Mouse (Mus musculus): ENCODE results near the gene Ssr4.
"Not testable (repeated sequence)": the region's sequence is repeated elsewhere in the genome, so short reads cannot be mapped to it uniquely, and the experiment has no call there.

Ssr4 gene

DNA sequence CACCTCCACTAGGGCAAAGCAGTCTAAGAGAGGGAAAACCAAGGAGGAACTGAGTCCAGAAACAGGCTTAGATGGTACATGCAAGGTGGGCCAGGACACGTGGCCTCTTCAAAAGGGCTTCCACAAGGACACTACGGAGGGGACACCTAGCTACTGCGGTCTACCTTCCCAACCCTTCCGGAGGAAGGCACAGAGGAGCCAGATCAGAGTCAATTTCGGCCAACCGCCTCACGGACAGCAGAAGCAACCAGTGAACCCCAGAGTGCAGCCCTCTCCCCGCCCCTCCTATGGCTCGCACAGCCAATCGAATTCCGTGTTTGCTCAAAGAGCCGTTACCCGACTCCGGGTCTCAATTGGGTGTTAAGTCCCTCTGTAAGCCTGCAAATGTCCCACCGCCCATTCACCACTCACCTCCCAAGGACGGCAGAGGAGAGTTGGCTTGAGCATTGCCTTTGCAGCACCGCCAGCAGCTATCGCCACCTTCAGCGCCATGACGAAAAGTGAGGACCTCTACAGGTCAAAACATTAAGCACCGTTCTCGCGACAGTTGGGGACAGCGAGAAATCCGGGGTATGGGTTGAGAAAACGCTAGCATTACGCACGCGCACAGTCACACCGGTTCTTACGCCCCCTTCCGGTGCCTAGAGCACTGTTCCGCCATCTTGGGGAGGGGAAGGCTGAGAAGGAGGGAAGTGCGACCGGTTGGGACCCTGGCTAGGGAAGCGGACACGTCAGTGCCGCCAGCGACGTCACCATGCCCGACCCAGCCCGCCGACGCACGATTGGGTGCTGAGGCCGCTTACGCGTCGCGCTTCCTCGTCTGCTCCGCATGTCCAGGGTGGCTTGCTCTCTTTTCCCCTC is at the start of gene Ssr4, which contains the start of gene Idh3g:
Gene Ssr4 (plus strand): TSS at position 665 of the 861 bp plus-strand sequence.
Gene Idh3g (minus strand): TSS at position 534 of the 861 bp plus-strand sequence.
- in situ Hi-C loops (cut with MseI, MboI): no loop called here

DNA sequence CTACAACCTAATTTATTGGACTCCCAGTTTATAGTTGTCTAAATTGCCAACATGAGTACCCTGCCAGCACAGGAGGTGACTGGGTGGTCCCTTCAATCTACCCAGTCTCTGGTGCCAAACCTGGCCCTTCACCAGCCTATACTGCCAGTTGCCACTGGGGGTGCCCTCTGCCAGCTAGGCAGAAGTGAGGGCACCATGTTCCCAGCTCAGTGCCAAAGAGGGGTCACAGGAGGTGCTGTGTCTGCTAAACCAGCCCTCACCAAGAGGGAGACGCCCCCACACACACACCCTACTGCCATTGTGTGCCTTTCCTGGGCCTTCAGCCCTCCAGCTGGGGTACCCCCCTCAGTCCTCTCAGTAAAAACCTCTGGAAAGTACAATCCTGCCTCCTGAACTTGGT is 48.7 kb upstream of the Ssr4 start:
- in situ Hi-C loops (cut with MseI, MboI): no loop called here

DNA sequence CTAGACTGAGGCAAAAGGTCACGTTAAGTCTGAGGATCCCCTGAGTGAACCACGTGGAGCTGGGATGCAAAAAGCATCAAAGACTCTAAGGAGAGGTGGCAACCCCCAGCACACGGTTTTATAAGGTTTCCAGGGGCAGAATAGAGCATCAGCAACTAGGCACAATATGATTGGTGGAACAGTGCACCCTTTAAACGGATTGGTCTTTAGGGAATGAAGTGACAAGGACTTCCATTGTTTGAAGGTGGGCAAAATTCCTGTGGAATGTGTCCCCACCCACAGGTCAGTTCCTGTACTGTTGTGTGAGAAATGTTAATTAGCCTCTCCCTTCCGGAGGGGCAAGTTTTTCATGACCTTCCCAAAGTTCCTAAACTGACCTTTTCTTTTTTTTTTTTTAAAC is 47.7 kb upstream of the Ssr4 start:
- in situ Hi-C loops (cut with MseI, MboI): no loop called here

DNA sequence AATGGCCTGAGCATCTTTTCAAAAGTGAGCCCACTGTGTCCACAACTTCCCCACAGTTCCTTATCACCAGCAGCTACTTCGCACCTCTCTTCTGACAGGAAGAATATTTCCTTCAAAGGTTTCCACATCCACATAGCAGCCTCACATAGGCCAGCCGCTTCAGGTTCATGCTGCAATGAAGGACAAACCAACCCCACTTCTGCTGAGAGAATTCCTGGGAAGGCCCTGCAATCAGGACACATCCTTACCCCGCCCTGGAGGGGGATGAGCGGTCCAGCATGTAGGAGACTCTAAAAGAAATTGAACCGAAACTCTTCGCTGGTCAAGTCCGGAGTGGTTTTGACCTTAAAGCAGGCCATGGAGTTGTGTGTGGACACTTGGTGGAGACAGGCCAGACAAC is 47.0 kb upstream of the Ssr4 start:
- in situ Hi-C loops (cut with MseI, MboI): not testable (repeated sequence)

DNA sequence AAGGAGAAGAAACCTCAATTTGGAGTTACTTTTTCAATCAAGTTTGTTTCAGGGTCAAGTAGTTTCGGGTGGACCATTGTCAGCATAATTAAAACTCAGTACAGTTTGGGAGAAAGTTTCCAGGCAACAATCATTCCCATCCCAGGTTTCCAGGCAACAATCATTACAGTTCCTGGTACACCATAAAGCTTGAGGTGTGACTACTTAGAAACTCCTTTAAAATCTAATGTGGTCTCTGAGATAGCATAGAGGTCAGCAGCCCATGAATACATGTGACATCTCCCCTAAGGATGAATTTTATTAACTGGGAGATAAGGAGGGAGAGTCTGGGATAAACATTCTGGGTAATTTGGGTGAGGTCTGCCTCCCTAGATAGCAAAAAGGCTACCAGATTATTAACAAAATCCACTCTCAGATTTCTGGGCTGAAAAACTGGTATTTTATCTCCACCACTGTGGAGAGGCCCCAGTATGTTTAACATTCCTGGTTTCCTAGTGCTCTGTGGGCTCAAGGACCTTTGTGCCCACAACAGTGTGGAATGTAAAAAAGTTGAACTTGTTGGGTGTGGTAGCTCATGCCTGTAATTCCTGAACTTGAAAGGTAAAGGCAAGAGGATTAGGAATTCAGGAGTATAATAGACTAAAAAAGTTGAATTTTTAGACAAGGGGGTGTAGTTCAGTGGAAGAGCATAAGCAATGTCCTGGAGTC is 41.9 kb upstream of the Ssr4 start:
- in situ Hi-C loops (cut with MseI, MboI): no loop called here

DNA sequence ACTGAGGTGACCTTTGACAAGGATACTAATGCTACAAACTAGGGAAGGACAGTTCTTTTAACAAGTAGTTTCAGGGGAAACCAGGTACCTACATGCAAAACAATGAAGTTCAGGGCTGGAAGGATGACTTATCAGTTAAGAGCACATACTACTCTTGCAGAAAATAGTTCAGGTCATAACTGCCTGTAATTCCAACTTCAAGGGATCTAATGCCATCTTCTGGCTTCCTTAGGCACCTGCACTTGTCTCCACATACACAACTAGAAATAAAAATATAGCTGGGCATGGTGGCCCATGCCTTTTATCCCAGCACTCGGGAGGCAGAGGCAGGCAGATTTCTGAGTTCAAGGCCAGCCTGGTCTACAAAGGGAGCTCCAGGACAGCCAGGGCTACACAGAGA is 37.9 kb upstream of the Ssr4 start:
- in situ Hi-C loops (cut with MseI, MboI): no loop called here

DNA sequence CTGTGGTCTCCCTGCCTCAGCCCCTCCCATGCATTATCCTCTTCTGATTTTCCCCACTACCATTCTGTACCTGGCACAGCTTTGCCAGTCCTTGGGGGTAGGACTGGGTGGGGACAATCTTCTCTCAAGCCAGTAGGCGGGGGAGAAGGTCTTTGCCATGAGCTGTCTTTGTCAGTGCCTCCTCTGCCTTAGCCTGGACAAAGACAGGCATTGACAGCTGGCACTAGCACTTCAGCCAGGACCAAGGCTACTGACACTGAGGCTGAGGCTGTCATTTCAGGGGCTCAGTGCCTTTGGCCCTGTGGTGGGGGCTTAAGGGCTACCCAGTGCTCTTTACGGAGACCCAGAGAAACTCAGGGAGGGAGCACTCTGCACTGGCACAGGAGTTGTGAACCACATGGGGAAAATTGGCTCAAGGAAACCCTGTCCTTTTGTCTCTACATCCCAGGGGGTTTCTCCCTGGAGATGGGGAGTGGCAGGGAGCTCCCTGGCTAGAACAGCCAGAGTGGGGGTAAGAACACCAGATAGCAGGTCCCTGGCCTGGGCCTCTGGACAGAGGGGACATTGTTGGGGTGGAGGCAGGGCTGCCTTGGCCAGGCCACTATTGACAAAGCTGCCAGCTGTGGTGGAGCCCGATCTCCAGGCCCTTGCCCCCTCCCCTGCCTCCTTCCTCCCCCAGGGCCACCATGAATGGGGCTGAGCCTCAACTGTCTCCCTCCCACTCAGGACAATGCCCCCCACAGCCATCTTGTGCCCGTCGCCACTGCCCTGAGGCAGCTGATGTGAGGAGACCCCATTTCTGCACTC is 30.3 kb upstream of the Ssr4 start, which contains the start of gene Plxnb3:
Gene Plxnb3 (plus strand): TSS at position 757 of the 807 bp plus-strand sequence.
- in situ Hi-C loops (cut with MseI, MboI): no loop called here

DNA sequence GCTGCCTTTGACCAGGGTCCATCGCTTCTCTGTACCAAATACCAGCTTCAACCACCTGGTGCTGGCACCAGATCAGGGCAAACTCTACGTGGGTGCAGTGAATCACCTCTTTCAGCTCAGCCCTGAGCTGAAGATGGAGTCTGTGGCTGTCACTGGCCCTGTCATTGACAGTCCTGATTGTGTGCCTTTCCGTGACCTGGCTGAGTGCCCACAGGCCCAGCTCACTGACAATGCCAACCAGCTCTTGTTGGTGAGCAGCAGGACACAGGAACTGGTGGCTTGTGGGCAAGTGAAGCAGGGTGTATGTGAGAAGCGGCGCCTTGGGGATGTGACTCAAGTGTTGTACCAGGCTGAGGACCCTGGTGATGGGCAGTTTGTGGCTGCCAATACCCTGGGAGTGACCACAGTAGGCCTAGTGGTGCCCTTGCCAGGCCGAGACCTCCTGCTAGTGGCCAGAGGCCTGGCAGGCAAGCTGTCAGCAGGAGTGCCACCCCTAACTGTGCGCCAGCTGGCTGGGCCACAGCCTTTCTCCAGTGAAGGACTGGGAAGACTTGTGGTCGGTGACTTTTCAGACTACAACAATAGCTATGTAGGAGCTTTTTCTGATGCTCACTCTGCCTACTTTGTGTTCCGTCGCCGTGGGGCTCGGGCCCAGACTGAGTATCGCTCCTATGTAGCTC is 28.1 kb upstream of the Ssr4 start:
- in situ Hi-C loops (cut with MseI, MboI): no loop called here

DNA sequence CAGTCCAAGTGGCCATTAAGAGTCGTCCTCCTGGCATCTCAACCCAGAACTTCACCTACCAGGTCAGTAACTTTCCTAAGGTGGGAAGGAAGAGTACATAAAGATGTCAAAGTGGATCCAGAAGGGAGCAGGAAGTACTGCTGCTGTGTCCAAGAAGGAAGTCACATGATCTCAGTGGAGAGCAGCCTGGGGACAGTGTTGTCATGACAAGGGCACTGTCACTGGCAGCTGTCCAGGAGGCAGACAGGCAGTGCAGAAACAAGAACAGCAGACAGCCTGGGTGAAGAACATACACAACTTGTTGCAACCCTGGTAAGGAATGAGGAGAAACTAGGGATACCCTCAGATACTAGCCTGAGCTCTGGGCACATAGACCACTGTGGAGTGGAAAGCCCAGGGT is 21.5 kb upstream of the Ssr4 start:
- in situ Hi-C loops (cut with MseI, MboI): no loop called here

DNA sequence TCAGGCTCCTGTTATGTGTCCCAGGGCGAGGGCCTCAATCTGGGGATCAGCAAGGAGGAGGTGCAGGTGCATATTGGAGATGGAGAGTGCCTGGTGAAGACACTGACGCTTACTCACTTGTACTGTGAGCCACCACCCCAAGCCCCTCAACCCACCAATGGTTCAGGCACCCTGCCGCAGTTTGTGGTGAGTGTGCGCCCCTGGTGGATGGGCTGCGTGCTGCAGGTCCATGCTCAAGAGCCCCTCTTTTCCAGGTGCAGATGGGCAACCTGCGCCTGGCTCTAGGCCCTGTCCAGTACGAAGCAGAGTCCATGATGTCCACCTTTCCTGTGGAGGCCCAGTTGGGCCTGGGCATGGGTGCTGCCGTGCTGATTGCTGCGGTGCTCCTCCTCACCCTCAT is 19.6 kb upstream of the Ssr4 start:
- in situ Hi-C loops (cut with MseI, MboI): no loop called here

DNA sequence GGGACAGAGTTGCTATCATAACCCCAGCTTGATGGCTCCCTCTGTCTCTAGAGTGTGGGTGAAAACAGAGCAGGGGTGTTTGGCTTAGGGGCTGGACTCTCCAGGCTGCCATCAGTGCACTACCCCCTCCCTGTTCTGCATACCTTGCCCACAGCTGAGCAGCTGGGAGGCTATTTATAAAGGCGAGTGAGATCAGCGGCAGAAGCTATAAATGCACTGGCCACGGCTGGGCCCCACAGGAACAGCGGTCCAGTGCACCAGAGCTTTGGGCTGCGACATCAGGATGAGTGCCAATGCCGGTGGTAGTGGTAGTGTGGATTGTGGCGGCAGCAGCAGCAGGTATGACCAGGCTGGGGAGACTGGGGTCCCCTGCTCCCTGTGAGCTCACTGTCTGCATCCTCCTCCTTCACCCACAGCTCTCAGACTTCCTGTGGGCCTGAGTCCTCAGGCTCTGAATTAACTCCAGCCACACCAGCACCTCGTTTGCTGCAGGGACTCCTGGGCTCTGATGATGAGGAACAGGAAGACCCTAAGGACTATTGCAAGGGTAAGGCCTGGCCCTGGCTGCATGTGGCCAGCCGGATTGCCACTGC is 12.6 kb upstream of the Ssr4 start, which contains the start of gene Srpk3:
Gene Srpk3 (plus strand): TSS at position 238 of the 593 bp plus-strand sequence.
- in situ Hi-C loops (cut with MseI, MboI): no loop called here

DNA sequence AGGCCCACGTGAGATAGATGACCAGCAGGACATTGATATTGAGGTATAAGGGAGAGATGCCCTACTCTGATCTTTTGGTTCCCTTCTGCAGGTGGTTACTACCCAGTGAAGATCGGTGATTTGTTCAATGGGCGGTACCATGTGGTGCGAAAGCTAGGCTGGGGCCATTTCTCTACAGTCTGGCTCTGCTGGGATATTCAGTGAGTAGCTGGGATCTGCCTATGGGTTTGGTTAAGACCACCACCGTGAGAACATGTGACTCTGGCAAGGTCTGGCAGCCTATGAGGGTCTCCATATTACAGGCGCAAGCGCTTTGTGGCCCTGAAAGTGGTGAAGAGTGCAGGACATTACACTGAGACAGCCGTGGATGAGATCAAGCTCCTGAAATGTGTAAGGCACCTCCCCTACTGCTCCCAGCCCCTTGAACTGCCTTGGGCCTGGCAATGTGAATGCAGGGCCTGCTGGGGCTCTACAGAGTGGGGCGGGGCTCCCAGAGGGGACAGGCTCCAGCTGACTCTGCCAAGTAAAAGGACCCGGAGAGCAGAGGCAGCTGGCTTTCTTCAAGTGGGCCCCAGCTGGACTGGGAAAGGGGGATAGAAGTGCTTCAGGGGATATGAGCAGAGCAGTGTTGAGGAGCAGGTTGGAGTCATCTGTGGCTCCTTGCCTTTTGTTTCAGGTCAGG is 11.9 kb upstream of the Ssr4 start:
- in situ Hi-C loops (cut with MseI, MboI): no loop called here

DNA sequence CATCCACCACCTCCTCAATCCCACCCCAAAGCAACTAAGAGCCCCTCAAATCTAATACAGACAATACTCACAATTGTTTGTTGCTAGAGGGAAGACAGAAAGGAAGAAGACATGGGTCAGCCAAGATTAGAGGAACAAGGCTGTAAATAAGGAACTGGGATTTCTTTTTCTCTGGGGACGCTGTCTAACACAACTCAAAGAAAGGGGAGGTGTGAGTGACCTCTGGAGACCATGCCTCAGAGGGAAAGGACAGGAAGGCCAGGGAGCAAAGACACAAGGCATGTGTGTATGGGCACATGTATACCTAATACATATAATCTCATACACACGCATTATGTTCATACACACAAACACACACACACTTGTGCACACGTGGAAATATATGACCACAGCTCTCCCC is 4.6 kb upstream of the Ssr4 start:
- in situ Hi-C loops (cut with MseI, MboI): no loop called here

DNA sequence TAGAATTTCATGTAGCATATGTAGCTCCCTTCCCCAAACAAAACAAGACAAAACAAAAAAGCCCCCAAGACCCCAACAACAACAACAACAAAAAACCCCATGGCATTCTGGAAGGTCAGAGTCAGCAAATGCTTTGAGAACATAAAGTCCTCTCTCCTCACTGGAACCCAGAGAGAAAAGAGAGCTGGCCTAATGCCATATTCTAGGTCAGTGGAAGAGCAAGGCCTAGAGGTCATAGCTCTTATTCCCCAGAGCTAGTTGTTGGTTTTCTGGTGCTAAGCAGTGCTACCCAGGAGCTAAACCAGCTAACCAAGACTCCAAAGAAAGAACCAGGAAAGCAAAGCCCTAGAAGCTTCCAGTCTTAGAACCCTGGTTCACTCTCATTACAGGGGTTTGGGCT is 1.2 kb upstream of the Ssr4 start:
- in situ Hi-C loops (cut with MseI, MboI): no loop called here

DNA sequence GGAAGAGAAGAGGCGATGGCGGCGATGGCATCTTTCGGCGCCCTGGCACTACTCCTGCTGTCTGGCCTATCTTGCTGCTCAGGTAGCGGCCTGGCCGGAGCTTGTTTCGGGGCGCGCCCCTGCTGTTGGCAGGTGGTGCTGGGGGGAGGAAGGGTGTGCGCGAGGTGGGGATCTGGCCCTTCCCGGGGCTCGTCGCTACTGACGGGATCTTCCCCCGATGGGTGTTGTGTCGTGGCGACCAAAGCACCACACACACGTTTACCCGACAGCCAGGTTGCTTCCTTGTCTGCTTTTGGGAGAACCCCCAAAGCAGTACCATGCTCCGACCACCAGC is 364 bp downstream of the Ssr4 start:
- in situ Hi-C loops (cut with MseI, MboI): no loop called here

DNA sequence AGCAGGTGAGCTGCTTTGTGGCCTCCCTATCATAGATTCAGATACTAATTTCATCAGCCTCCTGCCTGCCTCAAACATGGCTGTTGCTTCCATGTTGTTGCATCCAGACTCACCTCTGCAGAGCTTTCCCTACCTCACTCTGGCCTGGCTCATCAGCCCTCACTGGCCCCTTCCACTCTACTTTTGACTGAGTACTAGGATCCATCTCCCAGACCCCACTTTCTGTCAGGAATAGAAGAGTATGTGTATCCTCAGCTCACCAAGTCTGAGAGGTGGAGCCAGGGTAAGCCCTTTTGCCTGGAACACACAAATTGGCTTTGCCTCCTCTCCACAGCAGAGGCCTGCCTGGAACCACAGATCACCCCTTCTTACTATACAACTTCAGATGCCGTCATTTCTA is 1.7 kb downstream of the Ssr4 start:
- in situ Hi-C loops (cut with MseI, MboI): no loop called here

DNA sequence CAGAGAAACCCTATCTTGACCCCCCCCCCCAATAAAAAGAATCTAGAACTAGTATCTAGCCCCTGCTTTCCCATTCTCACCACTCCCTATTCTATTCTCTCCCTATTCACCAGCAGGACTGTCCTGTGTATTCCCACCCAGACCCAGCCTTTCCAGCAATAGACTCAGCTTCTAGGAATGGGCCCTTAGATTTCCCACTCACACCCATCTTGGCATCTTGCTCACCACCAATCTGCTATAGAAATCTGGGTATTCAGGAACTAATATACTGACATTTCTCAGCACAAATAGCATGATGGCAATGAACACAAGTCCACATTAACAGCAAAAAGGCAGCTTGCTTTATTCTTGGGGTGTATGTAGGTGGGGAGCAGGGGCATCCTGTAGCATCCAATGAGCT is 6.2 kb downstream of the Ssr4 start:
- in situ Hi-C loops (cut with MseI, MboI): loop anchor here in 1 of 2 experiments (10.0 kb wide), 1 partner anchor 92 kb away; no protein-coding TSS in a partner anchor

DNA sequence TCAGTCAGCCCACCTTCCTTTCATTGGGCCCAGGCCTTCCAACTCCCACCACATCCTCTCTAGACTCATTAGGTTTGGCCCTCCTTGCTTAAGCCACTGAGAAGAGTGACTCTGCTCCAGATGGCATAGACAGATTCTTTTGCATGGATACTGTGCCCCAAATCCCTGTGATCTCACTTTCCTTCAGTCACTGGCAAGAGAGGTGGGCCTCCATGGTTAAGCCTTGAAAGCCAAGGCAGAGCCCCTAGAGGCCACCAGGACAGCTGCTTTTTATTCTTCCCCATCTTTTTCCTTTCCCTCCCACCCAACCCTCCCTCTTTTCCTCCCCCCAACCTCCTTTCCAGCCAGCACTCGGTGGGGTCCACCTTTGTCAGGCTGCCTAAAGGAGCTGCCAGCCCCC is 6.7 kb downstream of the Ssr4 start:
- in situ Hi-C loops (cut with MseI, MboI): loop anchor here in 1 of 2 experiments (10.0 kb wide), 1 partner anchor 91 kb away; no protein-coding TSS in a partner anchor

DNA sequence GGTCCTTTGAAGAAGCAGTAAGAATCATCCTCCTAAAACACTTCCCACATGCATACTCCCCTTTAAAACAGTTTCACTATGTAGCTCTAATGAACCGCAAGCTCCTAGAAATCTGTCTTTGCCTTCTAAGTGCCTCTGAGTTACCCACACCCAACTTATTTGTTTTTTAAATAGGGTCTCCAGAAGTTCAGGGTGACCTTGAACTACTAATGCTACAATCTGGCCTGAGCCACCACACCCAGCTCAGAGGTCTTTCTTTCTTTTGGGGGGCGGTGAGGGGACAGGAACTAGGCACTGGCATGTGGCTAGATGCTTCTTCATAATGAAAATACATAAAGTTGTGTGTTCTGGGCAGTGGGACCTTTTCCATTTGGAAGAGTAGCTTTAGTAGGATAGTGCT is 10.7 kb downstream of the Ssr4 start:
- in situ Hi-C loops (cut with MseI, MboI): loop anchor here in 1 of 2 experiments (10.0 kb wide), 1 partner anchor 87 kb away; no protein-coding TSS in a partner anchor

DNA sequence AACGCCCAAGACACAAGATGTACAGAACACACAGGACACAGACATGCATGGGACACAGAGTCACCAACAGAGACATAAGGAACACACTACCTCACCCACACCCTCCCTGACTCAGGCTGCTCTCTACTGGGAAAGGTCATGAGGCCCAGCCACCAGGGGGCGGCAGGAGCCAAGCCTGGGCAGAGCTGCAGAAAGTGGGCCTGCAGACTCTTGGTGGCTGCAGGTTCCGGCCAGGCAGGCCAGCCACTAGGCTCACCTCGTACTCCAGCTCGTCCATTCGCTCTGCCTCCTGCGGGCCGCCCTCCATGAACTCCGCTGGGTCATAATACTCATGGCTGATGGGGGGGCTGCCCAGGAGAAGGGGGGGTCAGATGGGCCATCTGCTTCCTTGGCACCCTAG is 11.7 kb downstream of the Ssr4 start:
- in situ Hi-C loops (cut with MseI, MboI): loop anchor here in 1 of 2 experiments (10.0 kb wide), 1 partner anchor 86 kb away; no protein-coding TSS in a partner anchor

Measured in mouse trophoblast stem cell (cell line).